Mouse (Mus musculus): ENCODE results near the gene Sertad2.

GRCm38 (mm10) chr11:20585297-20585696 lies 42.2 kb downstream of the Sertad2 start:
- no peak for TF ChIP-seq CTCF (IDR thresholded peaks at IDR 0.05; ENCODE audit: insufficient read depth, low read length)
- no peak for TF ChIP-seq POLR2A (IDR thresholded peaks at IDR 0.05; ENCODE audit: borderline replicate concordance, extremely low read depth, low read depth, low read length)

Measured in lung, adult 2 months (tissue).